Mouse (Mus musculus): ENCODE data around the gene Ces1e. TPM values are rescaled to one million over a fixed set of nuclear protein-coding genes. Genes with fewer than 3 reads are reported as not detected.

Ces1e gene
- total and polyA plus RNA-seq, 3 experiments = not detected

DNA sequence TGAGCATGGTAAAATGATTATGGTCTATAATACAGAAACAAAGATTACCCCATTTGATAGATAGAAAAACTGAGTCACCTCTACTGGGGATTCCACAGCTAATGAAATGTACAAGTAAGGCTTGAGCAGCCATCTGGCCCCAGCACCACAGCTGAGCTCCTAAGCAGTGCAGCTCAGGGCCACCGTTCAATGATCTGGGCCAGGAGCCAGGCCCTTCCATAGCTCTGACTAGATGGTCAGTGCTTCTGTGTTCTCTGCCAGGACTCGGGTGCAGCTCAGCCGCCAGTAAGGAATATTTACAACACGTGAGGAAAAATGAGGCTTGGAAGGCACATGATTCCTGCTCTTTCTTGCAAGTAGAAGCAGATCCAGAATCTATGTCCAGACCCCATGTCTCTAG, 43.3 kb upstream of the Ces1e start:
- Histone ChIP-seq H3K4me2 (ENCODE audit: insufficient read depth, low read depth, poor library complexity, severe bottlenecking) (no peak overlapping the region), H3K4me1 (ENCODE audit: control insufficient read depth in 1 of 2, insufficient read depth in 2 of 2) (peaks cover 0 to 6% of the 10 kb centered on the region in 2 experiments; a peak in 1 of 4 replicates), H3K9me3 (replicated peaks; ENCODE audit: low read length) (no peaks in the 10 kb centered on the region), H3K27me3 (replicated peaks) (peaks cover 55% of the 10 kb centered on the region), H3K27ac (ENCODE audit: insufficient read depth, low read depth) (no peak overlapping the region), H3K36me3 (replicated peaks in 1 of 2; ENCODE audit: control insufficient read depth in 1 of 2, insufficient read depth in 1 of 2, low read length in 1 of 2) (no peaks in the 10 kb centered on the region), H3K4me3 (replicated peaks in 1 of 3; ENCODE audit: low read depth in 2 of 3, low read length in 2 of 3, poor library complexity in 1 of 3) (no peak overlapping the region), H3K9ac (ENCODE audit: insufficient read depth, low read depth) (no peak overlapping the region), H3K79me2 (replicated peaks; ENCODE audit: control insufficient read depth, extremely low read depth, insufficient read depth, poor library complexity, severe bottlenecking) (no peaks in the 10 kb centered on the region)
- TF ChIP-seq CHD1 (IDR thresholded peaks at IDR 0.05; ENCODE audit: low read depth, low read length) (no peak), KAT2A (IDR thresholded peaks at IDR 0.05; ENCODE audit: insufficient replicate concordance, low read length) (no peak), GABPA (IDR thresholded peaks at IDR 0.05; ENCODE audit: insufficient replicate concordance, low read depth, low read length) (no peak), USF1 (IDR thresholded peaks at IDR 0.05; ENCODE audit: low read depth, low read length) (no peak), ZKSCAN1 (IDR thresholded peaks at IDR 0.05; ENCODE audit: borderline replicate concordance, low read depth, low read length) (no peak), MEF2A (IDR thresholded peaks at IDR 0.05; ENCODE audit: borderline replicate concordance, low read depth, low read length) (no peak), BHLHE40 (IDR thresholded peaks at IDR 0.05; ENCODE audit: low read depth, low read length) (no peak), MAZ (IDR thresholded peaks at IDR 0.05; ENCODE audit: low read depth, low read length) (no peak), E2F4 (IDR thresholded peaks at IDR 0.05; ENCODE audit: insufficient replicate concordance, low read depth, low read length) (no peak), TBP (conservative IDR thresholded peaks at IDR 0.05; ENCODE audit: low read depth, low read length) (no peak), POLR2A (IDR thresholded peaks at IDR 0.05; ENCODE audit: low read depth, low read length) (no peak), MXI1 (IDR thresholded peaks at IDR 0.05; ENCODE audit: low read depth, low read length) (no peak), POLR2AphosphoS2 (IDR thresholded peaks at IDR 0.05; ENCODE audit: low read depth, low read length) (no peak), ZC3H11A (IDR thresholded peaks at IDR 0.05; ENCODE audit: low read depth, low read length) (no peak), SMC3 (IDR thresholded peaks at IDR 0.05; ENCODE audit: low read depth, low read length) (no peak), MAFK (IDR thresholded peaks at IDR 0.05; ENCODE audit: insufficient replicate concordance, low read length) (no peak), ZNF384 (IDR thresholded peaks at IDR 0.05; ENCODE audit: low read depth, low read length) (no peak)
- in situ Hi-C loops (cut with MboI; ENCODE audit: low pct_ligation_motif_present, low pct_unique_long_range_greater_than_20kb, low sequenced_read_pairs) (no loop called here), dilution Hi-C loops (cut with MboI; ENCODE audit: extremely low pct_ligation_motif_present, extremely low pct_unique_long_range_greater_than_20kb, low sequenced_read_pairs) (no loop called here)
- no peak for DNase-seq (ENCODE audit: extremely low read depth)

DNA sequence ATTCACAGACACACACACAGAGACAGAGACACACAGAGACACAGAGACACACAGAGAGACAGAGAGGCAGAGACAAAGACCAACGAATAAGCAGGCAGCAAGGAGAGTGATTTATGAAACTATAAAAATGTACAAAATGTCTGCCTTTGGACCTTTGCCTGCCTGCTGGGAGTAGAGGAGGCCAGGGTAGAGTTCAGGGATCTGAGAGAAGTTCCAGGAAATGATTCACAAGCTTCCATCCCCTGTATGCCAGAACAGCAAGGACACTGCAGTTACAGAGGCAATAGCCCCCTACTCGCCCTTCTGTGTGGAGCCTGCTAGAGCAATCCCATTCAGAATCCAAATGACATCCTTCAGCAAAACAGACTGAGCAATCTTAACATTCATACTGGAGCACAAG, 32.0 kb upstream of the Ces1e start:
- dilution Hi-C loops (cut with MboI; ENCODE audit: extremely low pct_ligation_motif_present, extremely low pct_unique_long_range_greater_than_20kb, low sequenced_read_pairs) (no loop called here), in situ Hi-C loops (cut with MboI; ENCODE audit: low pct_ligation_motif_present, low pct_unique_long_range_greater_than_20kb, low sequenced_read_pairs) (no loop called here)
- no peak for TF ChIP-seq ETS1 (conservative IDR thresholded peaks at IDR 0.05; ENCODE audit: low read depth, low read length)
- TF ChIP-seq CTCF (conservative IDR thresholded peaks at IDR 0.05 in 1 of 2, IDR thresholded peaks at IDR 0.05 in 1 of 2; ENCODE audit: low read depth in 2 of 2, low read length in 2 of 2) = no peak
- TF ChIP-seq ZC3H11A (IDR thresholded peaks at IDR 0.05; ENCODE audit: low read depth, low read length) = no peak
- no peak for TF ChIP-seq CHD2 (IDR thresholded peaks at IDR 0.05; ENCODE audit: low read length)
- no peak for TF ChIP-seq CHD1 (IDR thresholded peaks at IDR 0.05; ENCODE audit: low read depth, low read length)
- no peak overlapping the region for H3K4me2 ChIP-seq (ENCODE audit: insufficient read depth, low read depth, poor library complexity, severe bottlenecking)
- no peak overlapping the region for H3K27ac ChIP-seq (ENCODE audit: insufficient read depth, low read depth)
- no peak overlapping the region for H3K4me3 ChIP-seq (replicated peaks in 1 of 3; ENCODE audit: low read depth in 2 of 3, low read length in 2 of 3, poor library complexity in 1 of 3)
- H3K27me3 ChIP-seq (replicated peaks) = peaks cover 62% of the 10 kb centered on the region
- H3K4me1 ChIP-seq (ENCODE audit: control insufficient read depth in 1 of 2, insufficient read depth in 2 of 2) = no peaks in the 10 kb centered on the region
- no peak for DNase-seq (ENCODE audit: extremely low read depth)
- H3K79me2 ChIP-seq (replicated peaks; ENCODE audit: control insufficient read depth, extremely low read depth, insufficient read depth, poor library complexity, severe bottlenecking) = no peaks in the 10 kb centered on the region
- no peaks in the 10 kb centered on the region for H3K9me3 ChIP-seq (replicated peaks; ENCODE audit: low read length)
- no peak overlapping the region for H3K9ac ChIP-seq (ENCODE audit: insufficient read depth, low read depth)
- no peaks in the 10 kb centered on the region for H3K36me3 ChIP-seq (replicated peaks in 1 of 2; ENCODE audit: control insufficient read depth in 1 of 2, insufficient read depth in 1 of 2, low read length in 1 of 2)

Data from CH12.LX (cell line).